Mouse (Mus musculus) left cerebral cortex, postnatal 10 days (tissue): ENCODE results near the gene Plxnd1. TPM values are rescaled to one million over a fixed set of nuclear protein-coding genes. Genes with fewer than 3 reads are reported as not detected.

Experiments
- DNase-seq, 2 experiments: peaks; one replicate each; pipeline ENCODE4 v3.0.0; 2021 to 2022; ENCODE audit warnings: low spot score in 2 of 2, mixed read lengths in 1 of 2; ENCODE audit errors: extremely low spot score in 1 of 2
- intact Hi-C: fragments of 180-260 bp; cut with DNase I; formaldehyde crosslinking; loops from one replicate; pipeline ENCODE4 v1.15.1; 2025
- total RNA-seq, 2 experiments: library from RNA; stranded (reverse); gene quantifications; 2 replicates each; pipeline ENCODE4 v1.2.3; 2021

The Plxnd1 gene
- total RNA-seq, 2 experiments from 2014 or later = 183 to 194 TPM

DNA sequence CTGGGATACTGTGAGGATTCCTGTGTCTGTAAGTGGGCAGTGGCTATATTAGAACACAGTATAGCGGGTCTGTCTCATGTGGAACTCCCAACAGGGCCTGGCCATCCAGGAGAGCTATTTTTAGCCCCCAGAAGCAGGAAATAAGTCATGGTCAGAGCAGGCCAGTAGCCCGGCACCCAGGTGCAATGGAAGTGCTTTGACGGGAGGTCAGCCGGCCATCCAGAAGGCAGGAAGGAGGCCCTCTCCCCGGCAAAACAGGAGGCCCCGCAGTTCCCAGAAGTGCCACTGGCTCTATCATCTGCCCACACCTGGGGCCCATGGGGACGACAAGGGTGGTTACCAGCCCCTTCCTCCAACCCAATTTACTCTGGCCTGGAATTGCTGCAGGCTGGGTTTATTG lies 9.3 kb upstream of the Plxnd1 start:
- peak in 1 of 2 experiments; percentile 55 for DNase-seq
- intact Hi-C loops = loop anchor here (10.0 kb wide), 1 partner anchor 189 kb away; no protein-coding TSS in a partner anchor

DNA sequence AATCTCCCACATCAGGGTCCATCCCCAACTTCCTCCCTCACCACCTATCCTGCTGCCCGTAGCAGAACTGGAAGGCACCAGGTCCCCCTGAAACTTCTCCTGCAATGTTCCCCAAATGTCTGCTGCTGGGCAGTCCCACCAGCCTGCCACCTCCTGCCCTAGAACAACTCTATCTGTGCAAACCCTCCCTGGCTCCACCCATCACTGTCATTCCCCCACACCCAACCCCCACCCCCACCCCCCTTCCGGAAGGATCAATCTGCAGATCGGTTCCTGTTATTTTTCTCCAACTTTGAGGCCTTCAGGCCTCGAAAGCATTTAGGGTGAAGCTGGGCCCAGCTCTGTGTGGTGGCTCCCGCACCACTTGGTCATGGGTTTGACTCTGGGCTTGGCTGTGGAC lies 8.7 kb upstream of the Plxnd1 start:
- peak in 1 of 2 experiments; percentile 20 for DNase-seq
- intact Hi-C loops = loop anchor here (10.0 kb wide), 1 partner anchor 189 kb away; no protein-coding TSS in a partner anchor

GRCm38 (mm10) chr6:116002311-116003104 lies 7.7 kb upstream of the Plxnd1 start:
- peak in 1 of 2 experiments; percentile 28 for DNase-seq
- intact Hi-C loops = loop anchor here (10.0 kb wide), 1 partner anchor 188 kb away; no protein-coding TSS in a partner anchor

DNA sequence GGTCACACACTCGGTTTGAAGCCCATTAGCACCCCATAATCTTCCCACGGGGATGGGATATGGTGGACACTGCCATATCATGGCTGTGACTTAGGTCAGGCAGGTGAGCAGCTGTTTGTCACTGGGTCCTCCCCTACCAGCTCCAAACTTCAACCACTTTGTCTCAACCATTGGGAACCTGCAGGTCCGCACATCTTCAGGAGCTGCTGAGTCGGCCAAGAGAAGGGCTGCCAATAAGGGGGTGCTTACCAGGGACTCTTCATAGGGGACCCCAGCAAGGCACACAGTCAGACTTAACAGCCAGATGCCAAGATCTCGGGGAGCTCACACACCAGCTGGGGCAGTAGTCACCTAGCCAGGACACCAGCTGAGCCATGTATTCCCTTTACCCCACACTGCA lies 6.0 kb upstream of the Plxnd1 start:
- DNase-seq = peak in 1 of 2 experiments; percentile 14
- intact Hi-C loops = loop anchor here (10.0 kb wide), 1 partner anchor 186 kb away; no protein-coding TSS in a partner anchor

GRCm38 (mm10) chr6:115999227-115999626 lies 4.4 kb upstream of the Plxnd1 start:
- intact Hi-C loops = no loop called here
- DNase-seq = peak in 1 of 2 experiments; percentile 42

DNA sequence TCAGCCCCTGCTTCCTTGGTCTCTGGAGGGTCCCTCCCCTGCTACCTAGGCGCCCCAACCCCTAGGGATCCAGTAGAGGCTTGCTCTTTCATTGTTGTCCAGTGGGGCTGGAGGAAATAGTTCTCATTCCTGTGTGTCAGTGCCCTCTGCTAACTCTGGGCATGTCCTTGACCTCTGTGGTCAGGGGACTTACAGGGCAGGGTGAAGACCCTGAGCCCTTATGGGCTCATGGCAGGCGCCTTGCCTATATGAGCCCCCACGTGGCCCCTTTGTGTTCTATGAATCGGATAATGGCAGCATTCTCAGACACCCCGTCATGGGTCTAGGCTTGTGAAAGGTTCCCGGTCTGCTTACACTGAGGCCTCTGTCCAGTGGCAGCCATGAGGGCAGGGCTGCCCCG lies 4.0 kb upstream of the Plxnd1 start:
- intact Hi-C loops = no loop called here
- no peak for DNase-seq

DNA sequence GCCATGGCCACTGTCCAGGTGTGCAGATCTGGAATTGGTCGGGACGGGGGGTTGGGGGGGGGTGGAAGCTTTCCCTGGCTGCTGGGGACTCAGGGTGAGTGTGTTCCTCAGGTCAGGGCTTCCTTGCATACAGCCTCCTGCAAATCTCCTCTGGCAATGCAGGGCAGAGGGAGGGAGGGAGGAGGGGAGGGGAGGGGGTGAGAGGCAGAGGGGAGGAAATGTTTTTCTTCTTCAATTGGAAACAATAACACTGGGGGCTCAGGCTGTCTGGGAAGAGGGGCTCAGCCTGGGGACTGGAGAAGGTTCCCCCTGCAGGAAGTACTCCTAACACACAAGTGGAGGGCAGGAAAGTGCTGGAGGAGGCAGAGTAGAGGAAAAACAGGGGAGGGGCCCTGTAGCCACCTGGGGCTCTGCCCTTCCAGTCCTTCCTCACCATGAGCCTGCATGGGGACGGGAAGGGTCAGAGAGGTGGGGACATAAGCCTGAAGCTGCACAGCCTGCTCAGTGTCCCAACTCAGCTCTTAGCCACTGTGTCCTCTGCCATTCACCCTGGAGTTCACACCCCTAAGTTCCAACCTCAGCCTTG lies 3.0 kb upstream of the Plxnd1 start:
- intact Hi-C loops = no loop called here
- no peak for DNase-seq

GRCm38 (mm10) chr6:115996171-115996851 lies 1.5 kb upstream of the Plxnd1 start:
- intact Hi-C loops = no loop called here
- peak in 1 of 2 experiments; percentile 83 for DNase-seq

DNA sequence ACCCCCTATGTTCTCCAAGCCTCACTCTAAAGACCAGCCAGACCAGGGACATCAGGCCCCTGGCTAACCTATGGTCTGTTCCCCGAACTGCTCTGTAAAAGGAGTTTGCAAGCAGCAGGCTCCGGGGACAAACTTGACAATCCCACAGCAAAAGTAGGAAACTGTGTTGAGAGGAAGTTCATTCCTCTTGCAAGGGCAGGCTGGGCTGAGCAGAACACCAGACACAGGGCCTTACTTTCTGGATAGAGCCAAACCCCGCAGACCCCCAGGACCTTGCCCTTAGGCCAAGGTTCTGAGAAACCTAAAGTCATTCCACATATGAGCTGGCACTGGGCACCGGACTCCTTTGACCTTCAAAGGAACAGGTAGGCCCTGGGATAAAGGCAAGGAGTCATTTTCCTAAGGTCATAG lies 731 bp upstream of the Plxnd1 start:
- intact Hi-C loops = no loop called here
- DNase-seq = no peak

- intact Hi-C loops = loop anchor here (5.0 kb wide), 1 partner anchor 142 kb away; the partner anchor contains the start of genes Ift122 and Mbd4
- peak in 1 of 2 experiments; percentile 76 for DNase-seq
Measured at GRCm38 (mm10) chr6:115994146-115994876, 494 bp downstream of the Plxnd1 start.

DNA sequence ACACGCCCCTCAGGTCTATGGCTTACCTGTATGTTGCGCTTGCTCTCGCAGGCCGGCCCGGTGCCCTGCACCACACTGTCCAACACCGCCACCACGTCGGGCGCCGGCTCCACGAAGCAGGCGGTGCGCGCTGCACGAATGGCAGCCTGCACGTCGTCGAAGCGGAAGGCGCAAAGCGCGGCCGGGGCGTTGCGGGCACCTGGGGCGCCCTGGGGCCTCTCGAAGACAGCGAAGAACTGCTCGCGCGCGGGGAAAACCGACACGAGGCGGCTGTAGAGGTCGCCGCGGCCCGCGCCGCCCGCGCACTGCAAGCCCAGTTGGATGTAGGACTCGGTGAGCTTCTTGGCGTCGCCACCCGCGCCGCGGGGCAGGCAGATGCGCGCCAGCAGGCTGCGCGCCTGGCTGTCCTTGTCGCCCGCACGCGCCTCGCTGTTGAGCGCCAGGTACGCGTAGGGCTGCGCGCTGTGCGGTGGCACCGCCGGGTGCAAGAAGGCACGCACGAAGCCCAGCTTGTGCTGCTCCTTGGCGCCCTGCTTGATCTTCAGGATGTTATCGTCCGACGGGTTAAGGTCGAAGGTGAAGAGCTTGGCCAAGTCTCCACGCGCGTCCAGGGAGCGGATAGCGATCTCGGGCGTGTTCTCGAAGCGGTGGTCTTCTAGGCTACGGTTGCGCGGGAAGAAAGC lies 1.2 kb downstream of the Plxnd1 start:
- no peak for DNase-seq
- intact Hi-C loops = loop anchor here (2.0 to 5.0 kb wide), 2 partner anchors 93 to 141 kb away; partner anchors contain the start of genes Ift122 and Mbd4

DNA sequence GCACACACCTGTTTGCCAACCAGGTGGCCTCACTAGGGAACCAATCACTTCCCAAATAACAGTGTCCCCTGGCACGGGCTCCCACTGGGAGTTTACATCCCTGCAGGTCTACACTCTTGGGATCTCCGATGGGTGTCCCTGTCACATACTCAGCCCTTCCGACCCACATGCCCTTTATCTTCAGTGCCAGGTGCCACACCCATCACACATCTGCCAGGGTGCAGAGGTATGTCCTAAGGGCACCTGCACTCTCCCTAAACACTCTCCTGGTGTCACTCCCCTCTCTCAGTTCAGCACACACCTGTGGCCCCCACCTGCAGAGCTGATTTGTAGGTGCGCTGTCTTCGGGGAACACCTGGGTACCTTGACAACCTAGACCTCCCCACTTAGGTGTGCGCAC lies 1.8 kb downstream of the Plxnd1 start:
- intact Hi-C loops = loop anchor here (2.0 to 5.0 kb wide), 2 partner anchors 92 to 141 kb away; partner anchors contain the start of genes Ift122 and Mbd4
- peak in 1 of 2 experiments; percentile 25 for DNase-seq

GRCm38 (mm10) chr6:115991881-115992620 lies 2.8 kb downstream of the Plxnd1 start:
- DNase-seq = peak in 1 of 2 experiments; percentile 37
- intact Hi-C loops = loop anchor here (2.0 to 5.0 kb wide), 2 partner anchors 91 to 140 kb away; partner anchors contain the start of genes Ift122 and Mbd4

GRCm38 (mm10) chr6:115991108-115991880 lies 3.5 kb downstream of the Plxnd1 start:
- DNase-seq = peak in 1 of 2 experiments; percentile 83
- intact Hi-C loops = loop anchor here (5.0 kb wide), 1 partner anchor 139 kb away; the partner anchor contains the start of genes Ift122 and Mbd4

GRCm38 (mm10) chr6:115990479-115990878 lies 4.3 kb downstream of the Plxnd1 start:
- DNase-seq = no peak
- intact Hi-C loops = loop anchor here (5.0 kb wide), 1 partner anchor 138 kb away; the partner anchor contains the start of genes Ift122 and Mbd4

- DNase-seq = no peak
- intact Hi-C loops = loop anchor here (5.0 kb wide), 1 partner anchor 138 kb away; the partner anchor contains the start of genes Ift122 and Mbd4
Measured at GRCm38 (mm10) chr6:115990056-115990455, 4.7 kb downstream of the Plxnd1 start.
